In the genomic region with DNA sequence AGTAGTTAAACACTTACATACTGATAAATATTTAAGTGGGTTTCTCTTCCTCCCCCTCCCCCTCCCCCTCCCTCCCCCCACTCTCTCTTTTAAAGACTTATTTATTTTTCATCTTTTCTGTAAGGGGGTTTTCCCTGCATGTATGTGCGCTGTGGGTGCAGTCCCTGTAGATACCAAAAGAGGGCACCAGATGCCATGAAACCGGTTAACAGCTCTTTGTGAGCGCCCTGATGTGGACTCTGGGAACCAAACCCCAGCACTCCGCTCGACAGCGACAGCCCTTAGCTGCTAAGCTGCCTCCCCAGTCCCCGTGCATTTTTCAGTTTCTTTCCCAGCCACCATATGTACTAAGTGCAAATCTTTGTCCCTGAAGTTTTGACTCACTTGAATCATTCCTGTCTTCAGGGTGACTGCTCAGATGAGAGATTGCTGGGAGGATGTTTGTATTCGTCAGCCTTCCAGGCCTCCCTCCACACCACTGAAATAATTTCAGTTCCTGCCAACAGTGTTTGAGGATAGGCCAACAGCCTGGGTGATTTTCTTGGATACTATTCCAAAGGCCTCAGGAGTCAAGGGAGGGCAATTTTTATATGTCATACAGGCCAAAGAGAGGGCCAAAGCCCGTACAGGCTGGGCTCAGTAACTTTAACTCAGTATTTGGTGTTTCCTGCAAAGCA, we compare ENCODE assay signal across 15 mouse cellular contexts.
DNase-seq lines count a peak whose midpoint lies in the region; ATAC-seq and TF ChIP-seq lines count a peak whose summit lies in the region.
"Had no signal": no experiment of that assay in that cellular context is flagged by ENCODE, and none has a peak within 500 bp of the region (broad histone marks: within the 10 kb centered on the region; RNA-seq: fewer than 3 reads in every experiment).

No protein-coding gene starts in this region.

- no peak overlapping the region for H3K4me2 ChIP-seq in kidney, embryonic 14.5 days (replicated peaks; ENCODE audit: low read depth, low read length)
- no peak overlapping the region for H3K4me2 ChIP-seq in lung, postnatal 0 days (replicated peaks; ENCODE audit: low read depth, low read length)
- H3K4me2 ChIP-seq in heart, embryonic 12.5 days: no peak overlapping the region
- H3K4me2 ChIP-seq: liver, embryonic 13.5 days; midbrain, embryonic 15.5 days had no signal

- H3K9me3 ChIP-seq in kidney, embryonic 14.5 days (ENCODE audit: control insufficient read depth, low read length): no peaks in the 10 kb centered on the region
- H3K9me3 ChIP-seq in lung, postnatal 0 days (ENCODE audit: low read length): no peaks in the 10 kb centered on the region
- 0 out of 2 replicates have a peak, but pooled peaks cover 6% of the 10 kb centered on the region for H3K9me3 ChIP-seq in heart, embryonic 12.5 days (replicated peaks)
- H3K9me3 ChIP-seq: midbrain, embryonic 15.5 days had no signal

- WGBS in kidney, embryonic 14.5 days: 67% methylated on average over 9 of the region's 9 CpGs
- 64% methylated on average over 9 of the region's 9 CpGs for WGBS in lung, postnatal 0 days
- 69% methylated on average over 9 of the region's 9 CpGs for WGBS in heart, embryonic 12.5 days

- TF ChIP-seq EP300 in lung, postnatal 0 days (IDR thresholded peaks at IDR 0.05): no peak

- H3K27me3 ChIP-seq in kidney, embryonic 14.5 days (ENCODE audit: control insufficient read depth, insufficient read depth, low read length): no peaks in the 10 kb centered on the region
- no peaks in the 10 kb centered on the region for H3K27me3 ChIP-seq in lung, postnatal 0 days (replicated peaks; ENCODE audit: insufficient read depth, low read length)
- H3K27me3 ChIP-seq in heart, embryonic 12.5 days (replicated peaks): no peaks in the 10 kb centered on the region
- H3K27me3 ChIP-seq: liver, embryonic 13.5 days; midbrain, embryonic 15.5 days; Patski had no signal

- peak; percentile 9 to 72 for DNase-seq in adrenal gland, adult (ENCODE audit: inconsistent age in 2 of 2, low spot score in 1 of 2)
- DNase-seq in adrenal gland, adult 18-20 months (ENCODE audit: low spot score in 2 of 2): no peak
- peak; percentile 8 for DNase-seq in kidney, postnatal 14 days
- DNase-seq in NIH3T3 (ENCODE audit: low read depth): peak; percentile 1
- peak; percentile 62 for DNase-seq in lung, postnatal 0 days (ENCODE audit: low spot score)
- DNase-seq in urinary bladder, postnatal 4 days (ENCODE audit: low spot score in 2 of 2): no peak
- DNase-seq: gastrocnemius, postnatal 25 days; layer of hippocampus, postnatal 36 days; liver, embryonic 13.5 days; right cerebral cortex, postnatal 14 days had no signal

- no peak overlapping the region for H3K27ac ChIP-seq in kidney, embryonic 14.5 days (ENCODE audit: low read depth, low read length)
- no peak overlapping the region for H3K27ac ChIP-seq in lung, postnatal 0 days (ENCODE audit: low read length)
- no peak overlapping the region for H3K27ac ChIP-seq in heart, embryonic 12.5 days (ENCODE audit: poor library complexity, severe bottlenecking)
- H3K27ac ChIP-seq: liver, embryonic 13.5 days; midbrain, embryonic 15.5 days had no signal

- H3K36me3 ChIP-seq in kidney, embryonic 14.5 days (ENCODE audit: control insufficient read depth, insufficient read depth, low read length): no peaks in the 10 kb centered on the region
- H3K36me3 ChIP-seq in lung, postnatal 0 days (ENCODE audit: insufficient read depth, low read length): no peaks in the 10 kb centered on the region
- H3K36me3 ChIP-seq in heart, embryonic 12.5 days: no peaks in the 10 kb centered on the region
- H3K36me3 ChIP-seq: liver, embryonic 13.5 days; midbrain, embryonic 15.5 days had no signal

- H3K9ac ChIP-seq in kidney, embryonic 14.5 days (ENCODE audit: low read depth, low read length): no peak overlapping the region
- no peak overlapping the region for H3K9ac ChIP-seq in lung, postnatal 0 days (replicated peaks; ENCODE audit: low read depth)
- no peak overlapping the region for H3K9ac ChIP-seq in heart, embryonic 12.5 days
- H3K9ac ChIP-seq: liver, embryonic 13.5 days; midbrain, embryonic 15.5 days had no signal

- H3K4me1 ChIP-seq in kidney, embryonic 14.5 days (ENCODE audit: control insufficient read depth, insufficient read depth, low read length): no peaks in the 10 kb centered on the region
- H3K4me1 ChIP-seq in lung, postnatal 0 days (ENCODE audit: insufficient read depth, low read depth, low read length): no peaks in the 10 kb centered on the region
- no peaks in the 10 kb centered on the region for H3K4me1 ChIP-seq in heart, embryonic 12.5 days (replicated peaks)
- H3K4me1 ChIP-seq: liver, embryonic 13.5 days; midbrain, embryonic 15.5 days had no signal

- peak; percentile 46 for TF ChIP-seq CTCF in lung, postnatal 0 days (IDR thresholded peaks at IDR 0.05)

- no peak overlapping the region for H3K4me3 ChIP-seq in kidney, embryonic 14.5 days (ENCODE audit: low read length)
- no peak overlapping the region for H3K4me3 ChIP-seq in lung, postnatal 0 days (ENCODE audit: low read depth, low read length)
- no peak overlapping the region for H3K4me3 ChIP-seq in heart, embryonic 12.5 days
- H3K4me3 ChIP-seq: liver, embryonic 13.5 days; midbrain, embryonic 15.5 days had no signal

- ATAC-seq in kidney, embryonic 14.5 days (ENCODE audit: low FRiP score, low TSS enrichment): no peak
- peak; percentile 67 for ATAC-seq in lung, postnatal 0 days
- no peak for ATAC-seq in heart, embryonic 12.5 days (ENCODE audit: insufficient number of reproducible peaks, low FRiP score)
- ATAC-seq: intestine, embryonic 16.5 days; midbrain, embryonic 15.5 days; Patski had no signal

Comparison
In these comparisons a context has a peak if more than half of its experiments do, and no peak if none do; other contexts are left out.
1. DNase-seq: peak in adrenal gland, adult (2 of 2), kidney, postnatal 14 days (single experiment), NIH3T3 (single experiment) and lung, postnatal 0 days (single experiment); none in adrenal gland, adult 18-20 months (0 of 2) and urinary bladder, postnatal 4 days (0 of 2).